Mouse (Mus musculus) megakaryocyte, embryonic 14.5 days (primary cell): ENCODE results near the gene 1700109H08Rik. TPM values are rescaled to one million over a fixed set of nuclear protein-coding genes. Genes with fewer than 3 reads are reported as not detected.
"Not testable (repeated sequence)": the region's sequence is repeated elsewhere in the genome, so short reads cannot be mapped to it uniquely, and the experiment has no call there.

Source experiments
- H3K27me3 ChIP-seq: replicated peaks from 2 replicates; pipeline ENCODE3; 2012; ENCODE audit warnings: inconsistent platforms
- H3K36me3 ChIP-seq: replicated peaks from 2 replicates; pipeline ENCODE3; 2012; ENCODE audit warnings: low read length, inconsistent platforms, mixed read lengths
- H3K4me1 ChIP-seq: 2 replicates; pipeline ENCODE4 v1.6.1; 2012; ENCODE audit warnings: inconsistent platforms
- H3K4me3 ChIP-seq: replicated peaks from 2 replicates; pipeline ENCODE3; 2012; ENCODE audit warnings: moderate library complexity, mild to moderate bottlenecking, inconsistent platforms
- H3K9me3 ChIP-seq: 2 replicates; pipeline ENCODE4 v1.6.1; 2012; ENCODE audit warnings: inconsistent platforms
- FLI1 ChIP-seq: IDR thresholded peaks from 2 replicates; pipeline ENCODE4 v1.6.1; 2012; ENCODE audit warnings: low read length, inconsistent platforms, mixed read lengths
- GATA1 ChIP-seq: IDR thresholded peaks from 3 replicates; pipeline ENCODE4 v1.6.1; 2012; ENCODE audit warnings: mixed read lengths, low read length, inconsistent platforms, borderline replicate concordance
- polyA plus RNA-seq: library from polyadenylated mRNA; stranded (reverse); fragments of >175 nt; gene quantifications from 2 replicates; pipeline ENCODE4 v1.2.3, GENCODE M21; 2012; ENCODE audit warnings: low replicate concordance; ENCODE audit not compliant: insufficient read depth

The 1700109H08Rik gene
- polyA plus RNA-seq, 1 experiment = not detected

GRCm38 (mm10) chr5:3597171-3597570 is 25.8 kb downstream of the 1700109H08Rik start:
- Histone ChIP-seq H3K4me3 (peak overlapping the region; percentile 100), H3K36me3 (peaks cover 31% of the 10 kb centered on the region), H3K9me3 (no peaks in the 10 kb centered on the region), H3K4me1 (peaks cover 54% of the 10 kb centered on the region), H3K27me3 (no peaks in the 10 kb centered on the region)
- TF ChIP-seq FLI1 (no peak), GATA1 (no peak)

GRCm38 (mm10) chr5:3598766-3599165 is 27.4 kb downstream of the 1700109H08Rik start:
- Histone ChIP-seq H3K27me3 (no peaks in the 10 kb centered on the region), H3K9me3 (no peaks in the 10 kb centered on the region), H3K36me3 (peaks cover 23% of the 10 kb centered on the region), H3K4me3 (no peak overlapping the region), H3K4me1 (peaks cover 55% of the 10 kb centered on the region)
- TF ChIP-seq FLI1 (no peak), GATA1 (no peak)

- H3K27me3 ChIP-seq = no peaks in the 10 kb centered on the region
- no peaks in the 10 kb centered on the region for H3K9me3 ChIP-seq
- H3K36me3 ChIP-seq = peaks cover 36% of the 10 kb centered on the region
- H3K4me1 ChIP-seq = peaks cover 47% of the 10 kb centered on the region
- no peak for TF ChIP-seq GATA1
- no peak for TF ChIP-seq FLI1
- no peak overlapping the region for H3K4me3 ChIP-seq
Observed at GRCm38 (mm10) chr5:3600298-3600697, 28.9 kb downstream of the 1700109H08Rik start.

GRCm38 (mm10) chr5:3600790-3601189 is 29.4 kb downstream of the 1700109H08Rik start:
- no peaks in the 10 kb centered on the region for H3K9me3 ChIP-seq
- peaks cover 44% of the 10 kb centered on the region for H3K4me1 ChIP-seq
- no peak for TF ChIP-seq GATA1
- TF ChIP-seq FLI1 = no peak
- H3K27me3 ChIP-seq = no peaks in the 10 kb centered on the region
- peaks cover 41% of the 10 kb centered on the region for H3K36me3 ChIP-seq
- H3K4me3 ChIP-seq = no peak overlapping the region

DNA sequence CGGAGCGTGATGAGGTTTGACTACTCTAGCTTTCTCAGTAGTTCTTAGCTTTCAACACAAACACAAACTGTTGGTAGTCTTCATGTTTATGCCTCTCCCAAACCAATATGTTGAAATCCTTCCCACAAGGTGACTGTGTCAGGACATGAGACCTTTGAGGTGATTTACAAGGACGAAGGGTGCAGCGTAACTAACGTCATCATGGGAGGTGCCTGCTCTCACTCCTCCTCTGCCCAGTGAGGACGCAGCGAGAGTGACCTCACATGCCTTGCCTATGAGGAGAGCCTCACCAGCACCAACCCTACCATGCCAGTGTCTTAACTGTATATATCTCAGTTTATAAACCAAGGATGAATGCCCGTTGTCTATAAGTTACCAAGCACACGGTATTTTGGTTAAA is 35.7 kb downstream of the 1700109H08Rik start:
- Histone ChIP-seq H3K4me1 (peaks cover 13% of the 10 kb centered on the region), H3K9me3 (no peaks in the 10 kb centered on the region), H3K36me3 (peaks cover 76% of the 10 kb centered on the region), H3K27me3 (no peaks in the 10 kb centered on the region), H3K4me3 (no peak overlapping the region)
- TF ChIP-seq GATA1 (no peak), FLI1 (no peak)

DNA sequence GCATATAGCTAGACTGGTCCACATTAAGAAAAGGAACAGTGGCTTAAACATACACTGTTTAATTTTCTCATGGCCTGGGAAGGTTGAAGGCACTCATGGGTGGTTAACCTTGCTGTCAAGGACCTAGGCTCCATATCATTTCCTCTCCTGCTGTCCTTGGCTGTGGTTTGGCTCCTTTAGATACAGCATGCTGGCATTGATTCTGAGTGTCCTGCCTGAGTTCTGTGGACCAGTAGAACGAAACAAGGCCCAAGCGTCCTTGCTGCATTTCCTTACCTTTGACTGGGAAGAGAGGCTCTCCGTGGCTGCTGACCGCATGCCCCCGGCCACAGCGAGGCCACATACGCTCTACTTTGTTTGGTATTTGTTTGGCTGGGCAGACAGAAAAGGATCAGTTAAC is 37.9 kb downstream of the 1700109H08Rik start:
- H3K36me3 ChIP-seq = peaks cover 75% of the 10 kb centered on the region

DNA sequence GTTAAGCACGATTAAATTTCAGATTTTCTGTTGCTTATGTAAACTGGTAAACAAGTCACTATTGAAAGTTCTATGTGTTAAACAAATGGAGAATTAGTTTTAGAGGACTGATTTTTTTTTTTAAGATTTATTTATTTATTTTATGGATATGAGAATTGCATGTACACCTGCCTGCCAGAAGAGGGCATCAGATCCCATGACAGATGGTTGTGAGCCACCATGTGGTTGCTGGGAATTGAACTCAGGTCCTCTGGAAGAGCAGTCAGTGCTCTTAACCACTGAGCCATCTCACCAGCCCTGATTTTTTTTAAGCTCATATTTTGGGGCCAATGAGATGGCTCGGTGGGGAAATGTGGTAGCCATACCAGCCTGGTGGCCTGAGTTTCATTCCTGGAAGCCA is 40.5 kb downstream of the 1700109H08Rik start:
- H3K9me3 ChIP-seq, H3K4me3 ChIP-seq, H3K4me1 ChIP-seq, H3K27me3 ChIP-seq: not testable (repeated sequence)
- peaks cover 74% of the 10 kb centered on the region for H3K36me3 ChIP-seq

More for the DNA sequence above, 37.9 kb downstream of the 1700109H08Rik start:
- Histone ChIP-seq H3K4me1 (peaks cover 6% of the 10 kb centered on the region), H3K9me3 (no peaks in the 10 kb centered on the region), H3K4me3 (no peak overlapping the region), H3K27me3 (no peaks in the 10 kb centered on the region)
- no peak for TF ChIP-seq GATA1
- no peak for TF ChIP-seq FLI1

DNA sequence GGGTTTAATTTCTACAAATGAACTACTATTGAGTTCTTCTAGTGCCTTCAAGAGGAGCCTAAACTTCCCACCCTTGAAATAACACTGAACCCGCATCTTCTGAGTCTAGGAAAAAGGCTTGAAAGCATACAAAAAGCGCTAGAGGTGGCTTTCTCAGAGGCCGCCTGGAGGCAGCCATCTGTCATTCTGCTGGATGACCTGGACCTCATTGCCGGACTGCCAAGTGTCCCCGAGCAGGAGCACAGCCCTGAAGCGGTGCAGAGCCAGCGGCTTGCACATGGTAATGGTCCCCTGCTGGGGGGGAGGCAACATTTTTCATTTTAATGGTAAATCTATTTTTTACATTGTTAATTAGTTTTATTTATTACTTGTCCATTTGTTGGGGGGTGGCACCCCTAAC is 49.1 kb downstream of the 1700109H08Rik start:
- no peaks in the 10 kb centered on the region for H3K27me3 ChIP-seq
- H3K4me3 ChIP-seq = no peak overlapping the region
- H3K9me3 ChIP-seq = no peaks in the 10 kb centered on the region
- peaks cover 90% of the 10 kb centered on the region for H3K36me3 ChIP-seq
- no peaks in the 10 kb centered on the region for H3K4me1 ChIP-seq
- TF ChIP-seq GATA1 = no peak
- TF ChIP-seq FLI1 = no peak

- peaks cover 24% of the 10 kb centered on the region for H3K4me1 ChIP-seq
- H3K27me3 ChIP-seq = no peaks in the 10 kb centered on the region
- H3K36me3 ChIP-seq = peaks cover 80% of the 10 kb centered on the region
- no peaks in the 10 kb centered on the region for H3K9me3 ChIP-seq
- H3K4me3 ChIP-seq = no peak overlapping the region
- TF ChIP-seq FLI1 = no peak
- TF ChIP-seq GATA1 = no peak
Observed at GRCm38 (mm10) chr5:3630055-3630454, 58.7 kb downstream of the 1700109H08Rik start.

DNA sequence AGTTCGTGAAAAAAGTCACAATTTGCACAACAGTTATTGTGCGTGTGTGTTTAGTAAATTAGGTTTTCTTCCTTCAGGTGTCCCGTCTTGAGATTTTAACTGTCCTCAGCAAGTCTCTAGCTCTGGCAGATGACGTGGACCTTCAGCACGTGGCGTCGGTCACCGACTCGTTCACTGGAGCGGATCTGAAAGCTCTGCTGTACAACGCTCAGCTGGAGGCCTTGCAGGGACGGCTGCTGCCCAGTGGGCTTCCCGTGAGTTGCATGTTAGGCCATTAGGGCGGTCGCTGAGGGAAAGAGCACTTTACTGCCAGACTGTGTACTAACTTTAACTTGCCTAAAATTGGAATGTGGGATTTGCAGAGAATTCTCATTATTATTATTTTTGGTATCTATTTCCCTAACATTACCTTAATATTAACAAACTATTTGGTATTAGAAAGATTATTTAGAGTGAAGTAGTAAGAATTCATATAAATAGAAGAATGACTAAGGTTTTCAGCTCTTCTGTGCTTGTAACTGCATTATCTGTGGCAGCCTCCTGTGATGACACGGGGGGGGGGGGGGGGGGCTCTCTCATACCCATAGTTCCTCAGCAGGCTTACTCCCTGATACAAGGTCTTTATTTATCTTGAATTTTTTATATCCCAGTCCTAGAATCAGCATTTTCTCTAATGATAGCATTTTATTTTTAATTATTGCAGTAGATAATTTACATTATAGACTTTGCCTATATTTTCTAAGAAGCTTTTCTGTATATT is 60.3 kb downstream of the 1700109H08Rik start:
- H3K36me3 ChIP-seq = peaks cover 80% of the 10 kb centered on the region
- TF ChIP-seq GATA1 = no peak
- no peak for TF ChIP-seq FLI1
- H3K4me3 ChIP-seq = peak overlapping the region; percentile 42
- H3K9me3 ChIP-seq = no peaks in the 10 kb centered on the region
- H3K4me1 ChIP-seq = peaks cover 24% of the 10 kb centered on the region
- H3K27me3 ChIP-seq = no peaks in the 10 kb centered on the region
